Mouse (Mus musculus): ENCODE measurements around the gene Hspb1.
A peak's percentile ranks its signal among the peaks of the same experiment; 100 is the strongest.

Hspb1 gene

DNA sequence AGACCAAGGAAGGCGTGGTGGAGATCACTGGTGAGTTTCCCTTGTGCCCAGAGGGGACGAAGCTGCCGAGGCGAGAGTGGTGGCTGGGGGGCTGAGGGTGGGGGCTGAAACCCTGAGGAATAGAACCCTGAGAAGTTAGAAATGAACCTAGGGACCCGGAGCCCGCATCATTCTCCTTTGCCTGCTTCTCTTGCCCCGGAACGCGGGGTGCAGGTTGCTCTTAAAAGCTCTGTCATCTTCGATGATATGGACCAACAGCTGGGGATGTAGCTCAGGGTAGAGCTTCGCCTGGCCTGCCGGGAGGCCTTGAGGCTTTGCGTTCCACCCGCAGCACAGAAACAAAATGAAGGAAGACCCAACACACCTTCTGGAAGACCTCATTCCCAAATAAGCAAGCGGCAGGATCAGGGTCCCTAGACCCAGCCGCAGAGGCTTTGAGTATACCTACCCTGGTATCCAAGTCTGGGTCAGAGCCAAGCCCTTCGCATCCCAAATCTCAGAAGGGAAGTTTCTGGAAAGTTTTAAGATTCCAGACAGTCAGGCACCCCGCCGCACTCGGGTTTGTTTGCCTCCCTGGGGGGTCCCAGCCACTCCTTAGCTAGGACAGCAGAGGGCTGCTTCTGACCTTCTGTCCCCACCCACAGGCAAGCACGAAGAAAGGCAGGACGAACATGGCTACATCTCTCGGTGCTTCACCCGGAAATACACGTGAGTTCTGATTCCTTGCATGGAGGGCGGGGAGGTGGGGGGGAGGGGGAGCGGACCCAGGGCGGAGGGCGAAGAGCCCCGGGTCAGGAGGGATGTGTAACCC, 891 bp downstream of the Hspb1 start:
- peak; percentile 36 for DNase-seq

DNA sequence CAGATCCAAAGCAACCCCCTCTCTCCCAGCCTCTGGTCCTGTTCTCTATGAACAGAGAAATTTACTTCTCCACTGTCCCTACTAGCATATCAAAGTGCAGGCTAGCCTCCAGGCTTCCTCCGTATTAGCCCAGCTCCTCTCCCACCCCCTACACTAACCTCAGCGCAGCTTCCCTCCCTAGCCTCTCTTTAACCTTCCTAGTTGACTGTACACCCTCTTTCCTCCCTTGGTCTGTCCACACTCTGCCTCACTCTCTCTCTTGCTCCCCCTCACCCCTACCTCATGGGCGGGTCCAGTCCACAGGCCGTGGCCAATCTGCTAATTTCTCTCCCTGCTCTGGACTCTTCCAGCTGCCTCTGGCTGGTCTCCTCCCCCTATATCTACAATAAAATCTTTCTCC, 2.6 kb downstream of the Hspb1 start:
- DNase-seq, result no peak

DNA sequence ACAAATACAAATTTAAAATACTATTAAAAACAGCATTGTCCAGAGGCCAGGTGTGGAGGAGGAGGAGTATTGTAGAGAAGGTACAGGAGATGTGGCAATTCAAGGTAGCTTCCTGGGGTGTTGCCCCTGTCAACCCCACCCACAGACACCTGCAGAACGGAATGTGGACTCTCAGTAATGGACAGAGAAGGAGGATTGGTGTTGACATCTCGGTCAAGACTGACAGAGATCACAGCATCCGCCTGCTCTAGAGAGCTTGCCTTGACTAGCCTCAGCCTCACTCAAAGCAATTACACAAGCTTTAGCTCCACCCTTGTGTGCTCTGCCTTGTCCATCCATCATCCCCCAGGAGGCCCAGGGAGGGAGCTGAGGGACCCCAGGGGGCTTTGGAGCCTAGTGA, 3.2 kb downstream of the Hspb1 start:
- DNase-seq, result no peak

DNA sequence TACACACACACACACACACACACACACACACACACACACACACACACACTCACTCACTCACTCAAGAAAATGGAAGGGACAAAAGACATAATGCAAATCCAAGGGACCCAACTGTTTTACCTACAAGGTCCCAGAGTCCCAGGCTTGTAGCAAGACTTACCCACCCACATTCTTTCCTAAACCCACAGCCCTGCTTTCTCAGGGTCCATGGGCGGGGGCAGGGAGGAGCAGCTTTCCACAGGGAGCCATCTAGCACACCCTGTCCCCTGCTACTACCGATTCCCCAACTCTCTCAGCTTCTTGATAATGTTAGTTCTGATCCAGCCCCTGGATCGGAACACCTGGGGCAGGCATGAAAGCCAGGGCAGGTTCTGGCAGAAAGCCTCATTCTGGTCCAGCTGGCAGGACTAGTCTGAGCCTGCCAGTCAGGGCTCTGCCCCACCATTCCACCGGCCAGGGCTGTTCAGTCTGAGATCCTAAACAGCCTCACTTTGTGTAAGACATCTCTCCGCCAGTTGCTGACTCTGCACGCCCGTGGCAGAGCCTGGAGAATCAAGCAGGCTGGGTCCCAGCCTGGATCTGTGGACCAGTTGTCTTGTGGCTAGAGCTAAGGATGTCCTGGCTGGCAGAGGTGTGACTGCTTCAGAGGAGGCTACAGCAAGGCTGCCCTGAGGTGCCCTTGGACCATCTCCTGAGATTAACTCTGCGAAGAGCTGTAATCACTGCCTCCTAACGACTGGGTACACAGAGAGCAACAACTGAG, 5.1 kb downstream of the Hspb1 start:
- DNase-seq, result no peak

DNA sequence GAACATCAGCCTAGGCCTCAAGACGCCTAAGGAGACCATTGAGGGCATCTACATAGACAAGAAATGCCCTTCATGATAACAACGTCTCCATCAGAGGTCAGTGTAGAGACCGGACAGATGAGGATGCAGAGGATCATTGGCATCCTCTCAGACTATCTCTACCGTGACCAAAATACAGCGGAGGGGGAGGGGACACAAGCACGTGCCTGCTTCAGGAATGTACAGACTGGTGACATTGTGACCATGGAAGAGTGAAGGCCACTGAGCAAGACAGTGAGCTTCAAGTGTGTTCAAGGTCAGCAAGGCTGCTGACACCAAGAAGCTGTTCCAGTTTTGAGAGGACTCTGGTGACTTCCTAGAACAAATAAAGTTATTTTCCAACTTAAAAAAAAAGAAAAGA, 7.2 kb downstream of the Hspb1 start:
- DNase-seq, result no peak

DNA sequence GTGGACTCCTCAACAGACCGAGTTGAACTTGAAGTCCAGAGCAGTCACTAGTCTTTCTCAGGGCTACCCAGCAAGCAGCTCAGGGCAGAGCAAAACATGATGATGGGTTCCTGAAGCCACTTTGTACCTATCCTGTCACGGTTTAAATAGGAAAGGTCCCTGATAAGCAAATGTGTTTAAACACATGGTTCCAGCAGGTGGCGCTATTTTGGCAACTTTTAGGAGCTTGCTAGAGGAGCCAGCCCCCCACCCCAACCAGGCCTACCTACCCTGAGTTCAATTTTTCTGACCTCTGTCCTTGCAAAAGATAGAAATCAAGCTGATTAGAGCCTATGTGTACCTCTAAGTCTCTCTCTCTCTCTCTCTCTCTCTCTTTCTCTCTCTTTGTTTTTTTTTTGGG, 10.3 kb downstream of the Hspb1 start:
- peak; percentile 65 for DNase-seq

DNA sequence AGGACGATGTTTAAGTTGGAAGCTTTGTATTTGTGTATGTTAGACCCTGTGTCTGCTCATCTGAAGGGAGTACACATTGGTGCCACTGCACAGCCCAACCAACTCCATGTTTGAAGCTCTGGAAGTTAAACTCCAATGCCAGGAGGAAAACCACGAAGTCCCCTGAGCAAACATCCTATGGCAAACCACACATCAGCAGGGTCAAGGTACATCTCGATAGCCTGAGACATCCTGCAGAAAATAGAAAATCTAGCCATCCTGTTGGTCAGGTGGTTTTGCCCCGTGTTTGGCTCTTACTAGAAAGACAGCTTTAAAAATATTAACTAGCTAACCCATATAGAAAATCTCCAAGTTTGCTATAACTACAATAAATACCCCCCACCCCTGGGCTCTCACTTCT, 11.3 kb downstream of the Hspb1 start:
- DNase-seq, result no peak

DNA sequence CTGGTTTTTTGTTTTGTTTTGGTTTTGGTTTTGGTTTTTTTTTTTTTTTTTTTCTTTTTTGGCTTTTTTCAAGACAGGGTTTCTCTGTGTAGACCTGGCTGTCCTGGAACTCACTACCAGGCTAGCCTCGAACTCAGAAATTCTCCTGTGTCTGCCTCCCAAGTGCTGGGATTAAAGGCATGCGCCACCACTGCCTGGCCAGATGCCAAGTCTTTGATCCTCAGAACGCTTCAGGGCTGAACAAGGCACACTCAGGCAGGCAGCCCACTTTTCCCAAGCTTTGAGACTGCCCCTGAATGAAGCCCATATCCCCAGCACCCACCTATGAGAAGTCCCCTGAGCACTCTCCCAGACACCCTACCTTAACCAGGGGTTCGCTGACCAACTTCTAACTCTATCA, 12.1 kb downstream of the Hspb1 start:
- DNase-seq, result no peak

DNA sequence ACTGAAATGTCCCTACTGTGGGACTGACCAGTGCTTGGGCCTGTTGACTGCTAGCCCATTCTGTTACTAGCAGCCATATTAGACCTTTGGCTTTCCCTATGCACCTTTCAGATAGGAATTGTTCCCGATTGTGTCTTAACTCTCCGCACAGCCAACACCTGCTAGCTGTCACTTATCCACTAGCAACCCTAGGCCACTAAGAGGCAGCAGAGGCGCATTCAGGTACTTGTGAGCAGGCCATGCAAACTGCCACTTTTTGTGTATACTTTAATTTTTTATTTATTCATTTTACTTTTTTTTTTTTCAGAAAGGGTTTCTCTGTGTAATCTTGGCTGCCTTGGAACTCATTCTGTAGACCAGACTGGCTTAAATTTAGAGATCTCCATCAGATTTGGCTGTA, 13.0 kb downstream of the Hspb1 start:
- DNase-seq, result no peak

DNA sequence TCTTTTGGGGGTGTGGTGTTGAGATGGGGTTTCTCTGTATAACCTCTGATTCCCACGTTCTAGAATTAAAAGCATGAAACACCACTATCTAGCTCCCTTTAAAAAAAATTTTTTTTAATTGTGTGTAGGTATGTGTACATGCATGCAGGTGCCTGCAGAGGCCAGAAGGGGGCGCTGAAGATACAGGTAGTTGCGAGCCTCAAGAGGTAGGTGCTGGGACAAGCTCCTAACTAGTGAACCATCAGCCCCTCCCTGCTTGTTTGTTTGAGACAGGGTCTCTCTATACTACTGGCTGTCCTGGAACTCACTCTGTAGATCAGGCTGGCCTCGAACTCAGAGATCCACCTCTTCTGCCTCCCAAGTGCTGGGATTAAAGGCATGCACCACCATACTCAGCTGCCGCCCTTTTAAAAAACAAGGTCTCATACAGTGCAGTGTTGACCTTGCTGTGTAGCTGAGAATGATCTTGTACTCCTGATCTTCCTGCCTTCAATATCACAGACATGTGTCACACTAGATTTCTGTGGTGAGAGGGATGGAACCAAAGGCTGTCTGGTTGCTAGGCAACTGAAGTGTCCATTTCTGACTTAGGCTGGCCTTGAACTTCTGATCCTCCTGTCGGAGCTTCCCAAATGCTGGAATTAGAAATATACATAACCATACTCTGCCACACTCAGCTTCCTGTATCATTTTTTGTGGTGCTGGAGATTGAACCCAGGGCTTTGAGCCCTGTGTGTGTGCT, 13.8 kb downstream of the Hspb1 start:
- DNase-seq, result peak; percentile 32

DNA sequence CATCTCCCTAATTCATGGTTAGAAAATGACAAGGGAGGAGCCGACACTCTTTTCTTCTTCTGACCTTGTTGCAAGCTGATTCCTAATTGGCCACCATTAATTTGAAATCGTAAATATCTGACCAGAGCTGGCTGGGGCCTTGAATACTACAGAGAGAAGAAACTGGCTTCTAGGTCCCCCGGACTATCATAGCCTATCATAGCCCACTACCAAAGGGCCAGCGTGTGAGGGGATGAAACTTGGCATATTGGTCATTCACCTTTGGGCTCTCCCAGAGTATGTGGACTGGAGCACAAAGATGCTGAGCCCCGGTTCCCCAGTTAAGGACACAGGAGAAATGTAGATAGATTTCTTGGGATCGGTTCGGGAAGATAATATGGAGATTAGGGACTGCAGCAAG, 15.3 kb downstream of the Hspb1 start:
- no peak for DNase-seq

DNA sequence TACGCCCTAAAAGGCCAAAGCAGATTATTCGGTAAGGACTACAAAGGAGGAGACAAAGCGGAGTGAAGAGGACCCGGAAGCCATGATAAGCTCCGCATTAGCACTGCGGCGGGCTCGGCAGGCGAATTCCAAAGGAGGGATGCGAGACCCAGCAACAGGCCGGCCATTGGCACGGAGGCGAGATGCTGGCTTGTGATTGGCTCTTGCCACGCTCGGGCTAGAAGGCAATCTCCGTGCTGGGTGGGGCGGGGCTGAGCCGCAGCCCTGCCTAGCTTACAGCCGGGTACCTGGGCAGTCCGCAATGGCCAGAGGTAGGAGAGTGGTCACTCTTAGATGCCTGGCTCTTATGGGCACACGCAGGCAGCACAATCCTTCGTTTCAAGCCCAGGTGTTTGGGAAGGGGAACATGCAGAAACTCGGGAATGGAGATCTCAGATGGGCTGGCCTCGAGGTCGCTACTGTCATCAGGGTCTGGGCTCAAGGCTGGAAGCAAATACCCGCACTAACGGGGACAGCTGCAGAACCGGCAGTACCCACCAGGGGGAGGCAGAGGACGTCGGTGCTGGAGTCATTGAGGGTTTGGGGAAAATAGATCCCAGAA, 15.9 kb downstream of the Hspb1 start:
- DNase-seq, result peak; percentile 95

DNA sequence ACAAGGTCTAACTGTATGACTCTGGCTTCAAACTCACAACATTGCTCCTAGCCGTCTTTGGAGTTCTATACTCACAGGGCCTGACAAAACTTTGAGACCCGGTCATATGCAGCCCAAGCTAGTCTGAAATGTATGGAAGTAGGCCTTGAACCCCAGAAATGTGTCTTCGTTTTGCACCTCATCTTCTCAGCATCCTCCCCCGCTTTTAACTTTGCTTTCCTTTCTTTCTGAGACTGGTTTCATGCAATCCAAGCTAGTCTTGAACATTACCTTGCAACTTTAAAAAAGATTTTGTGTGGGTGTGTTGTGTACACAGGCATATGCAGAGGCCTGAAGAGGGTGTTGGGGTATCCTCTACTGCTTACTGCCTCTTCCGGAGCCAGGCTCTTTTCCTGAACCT, 16.5 kb downstream of the Hspb1 start:
- DNase-seq, result no peak

DNA sequence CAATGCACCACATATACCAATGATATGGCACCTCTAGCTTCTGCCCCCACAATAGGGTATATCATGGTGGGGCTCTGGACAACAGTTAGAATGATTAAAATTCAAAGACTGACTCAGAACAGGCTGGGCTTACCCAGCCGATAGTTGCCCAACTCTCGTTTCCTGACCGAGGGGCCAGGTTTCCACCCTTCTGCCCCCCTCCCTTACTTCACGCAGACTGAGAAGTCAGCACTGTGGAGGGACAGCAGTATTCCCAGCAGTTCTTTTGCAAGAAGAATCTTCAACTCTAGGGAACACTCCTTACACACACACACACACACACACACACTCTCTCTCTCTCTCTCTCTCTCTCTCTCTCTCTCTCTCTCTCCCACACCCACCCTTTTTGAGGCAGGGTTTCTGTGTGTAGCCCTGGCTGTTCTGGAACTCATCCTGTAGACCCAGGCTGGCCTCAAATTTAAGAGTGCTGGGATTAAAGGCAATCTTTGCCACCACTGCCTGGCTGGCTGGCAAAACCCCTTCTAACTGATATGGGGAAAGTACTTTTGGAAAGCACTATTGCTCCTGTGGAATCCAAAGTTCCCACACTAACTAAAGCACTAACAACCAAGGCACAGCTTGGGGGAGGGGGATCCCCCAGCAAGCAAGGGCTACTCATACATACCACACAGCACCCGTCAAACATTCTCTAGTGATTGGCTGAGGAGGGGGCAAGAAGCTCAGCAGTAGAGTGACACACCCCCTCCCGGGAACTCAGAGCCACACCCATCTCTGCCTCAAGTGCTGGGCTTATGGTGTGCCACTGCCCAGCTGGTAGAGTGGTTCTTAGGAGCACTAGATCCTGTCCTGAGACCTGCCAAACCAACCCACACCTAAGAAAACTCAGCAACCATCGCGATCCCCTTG, 17.9 kb downstream of the Hspb1 start:
- DNase-seq, result peak; percentile 62

DNA sequence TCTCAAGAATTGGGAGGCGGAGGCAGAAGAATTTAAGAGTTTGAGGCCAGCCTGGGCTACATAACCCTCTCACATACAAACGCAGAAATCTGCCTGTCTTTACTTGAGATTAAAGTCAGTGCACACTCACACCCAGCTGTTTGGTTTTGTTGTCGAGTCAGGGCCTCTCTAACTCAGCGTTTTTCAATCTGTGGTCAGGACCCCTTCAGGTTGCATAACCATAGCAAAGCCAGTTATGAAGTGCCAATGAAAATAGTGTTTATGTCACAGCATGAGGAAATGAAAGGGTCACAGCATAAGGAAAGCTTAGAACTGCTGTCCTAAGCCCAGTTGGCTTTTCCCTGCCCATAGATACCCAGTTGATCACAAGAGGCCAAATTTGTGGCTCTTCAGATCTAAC, 19.1 kb downstream of the Hspb1 start:
- DNase-seq, result peak; percentile 59

DNA sequence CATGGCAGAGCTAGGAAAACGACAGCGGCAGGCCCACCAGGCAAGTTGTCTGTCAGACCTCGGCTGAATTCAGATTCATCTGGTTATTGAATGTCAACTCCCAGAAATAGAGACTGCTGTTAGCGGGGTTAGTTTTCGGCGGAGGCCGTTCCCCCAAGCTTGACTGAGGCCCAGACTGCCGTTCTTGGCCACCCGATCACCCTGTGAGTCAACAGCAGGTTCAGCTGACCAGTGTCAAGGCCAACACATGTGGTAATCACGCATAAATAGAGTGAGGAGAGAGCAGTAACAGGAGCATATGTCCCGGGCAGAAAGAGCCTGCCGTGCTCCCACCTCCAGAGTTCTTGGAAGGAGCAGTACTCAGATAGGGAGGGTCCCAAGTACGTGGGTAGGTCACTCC, 19.5 kb downstream of the Hspb1 start:
- DNase-seq, result peak; percentile 63

DNA sequence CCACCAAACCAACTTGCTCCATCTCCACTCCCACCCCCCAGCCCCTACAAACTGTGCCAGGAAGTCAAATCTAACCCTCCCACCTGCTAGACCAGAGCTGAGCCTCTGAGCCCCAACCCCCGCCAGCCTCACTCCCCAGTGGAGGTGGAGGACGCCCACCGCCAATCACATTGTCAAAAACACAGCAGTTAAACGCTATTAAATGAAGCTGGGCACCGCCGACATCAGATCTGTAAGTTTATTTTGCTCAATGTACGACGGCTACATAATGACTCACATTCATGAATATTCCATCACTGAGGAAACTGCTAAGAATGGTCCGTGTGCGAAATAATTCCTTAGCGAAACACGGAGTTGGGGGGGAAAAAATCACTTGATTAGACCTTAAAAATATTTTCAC, 20.5 kb downstream of the Hspb1 start:
- no peak for DNase-seq

DNA sequence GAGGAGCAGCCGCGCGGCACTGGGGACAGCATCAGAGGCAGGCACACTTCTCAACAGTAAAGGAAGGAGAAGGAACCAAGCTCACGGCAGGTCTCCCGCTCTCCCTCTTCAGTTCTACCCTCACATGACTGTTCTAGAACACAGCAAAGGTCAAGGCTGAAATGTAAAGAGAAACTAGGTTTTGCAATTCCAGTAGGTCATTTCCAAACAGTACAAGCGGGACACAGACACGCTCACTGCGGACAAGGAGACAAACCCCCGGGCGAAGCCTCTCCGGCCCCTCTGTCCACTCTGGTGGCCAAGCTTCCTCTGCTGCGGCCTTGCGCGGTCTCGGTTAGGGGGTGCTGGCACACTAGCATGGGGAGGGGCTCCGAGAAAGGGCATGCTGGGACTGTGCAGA, 21.3 kb downstream of the Hspb1 start:
- DNase-seq, result no peak

DNA sequence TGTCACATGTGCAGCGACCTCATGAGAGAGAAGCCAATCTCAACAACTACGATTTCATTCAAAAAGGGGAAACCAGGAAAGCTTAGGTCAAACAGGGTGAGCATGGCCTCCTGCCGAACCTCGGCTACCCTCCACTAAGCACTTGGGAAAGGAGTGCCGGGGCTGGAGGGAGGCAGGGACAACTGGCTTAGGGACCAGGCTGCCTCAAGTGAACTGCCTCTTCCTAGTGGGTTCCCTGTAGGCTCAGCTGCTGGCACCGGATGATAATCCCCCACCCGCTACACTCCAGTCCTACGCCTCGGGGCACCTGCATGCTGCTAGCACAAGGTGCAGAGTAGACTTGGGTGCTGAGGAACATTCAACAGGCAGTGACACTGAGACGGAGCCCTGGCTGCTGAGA, 21.9 kb downstream of the Hspb1 start:
- DNase-seq, result peak; percentile 26

DNA sequence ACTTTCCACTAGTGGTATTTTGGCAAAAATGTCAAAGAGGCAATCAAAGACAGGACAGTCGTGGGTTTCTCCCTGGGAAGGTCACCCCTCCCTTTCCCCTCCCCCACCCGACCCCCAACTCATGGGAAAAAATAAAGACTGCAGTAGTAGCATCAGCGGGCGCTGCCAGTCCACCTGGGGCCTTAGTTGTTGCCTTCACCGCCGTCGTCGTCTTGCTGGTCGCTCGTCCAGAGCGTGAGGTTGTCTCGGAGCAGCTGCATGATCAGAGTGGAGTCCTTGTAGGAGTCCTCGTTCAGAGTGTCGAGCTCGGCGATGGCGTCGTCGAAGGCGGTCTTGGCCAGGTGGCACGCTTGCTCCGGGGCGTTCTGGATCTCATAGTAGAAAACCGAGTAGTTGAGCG, 23.1 kb downstream of the Hspb1 start:
- no peak for DNase-seq

DNA sequence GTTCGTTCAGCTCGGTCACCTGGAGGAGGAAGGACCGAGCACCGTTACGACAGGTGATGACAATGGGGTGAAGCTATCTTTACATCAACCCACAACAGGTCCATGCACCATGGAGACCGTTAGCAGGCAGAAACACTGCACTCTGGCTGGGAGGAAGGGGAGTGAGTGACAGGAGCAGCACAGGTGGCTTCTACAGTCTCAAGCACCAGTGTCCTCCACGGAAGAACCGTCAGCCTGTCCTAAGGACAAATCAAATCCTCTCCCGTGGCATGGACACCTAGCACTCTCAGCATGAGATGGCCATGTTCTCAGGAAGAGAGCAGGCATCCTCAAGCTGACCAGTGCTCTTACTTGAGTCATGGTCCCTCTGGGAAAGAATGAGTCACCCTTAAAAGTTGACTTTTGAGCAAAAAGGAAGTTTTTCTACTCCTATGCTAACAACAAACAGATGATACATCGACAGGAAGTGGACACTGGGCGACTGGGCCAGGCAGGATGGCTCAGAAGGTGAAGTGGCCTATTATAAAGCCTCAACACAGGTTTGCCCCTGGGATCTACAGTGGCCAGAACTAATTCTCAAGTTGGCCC, 24.0 kb downstream of the Hspb1 start:
- DNase-seq, result no peak

DNA sequence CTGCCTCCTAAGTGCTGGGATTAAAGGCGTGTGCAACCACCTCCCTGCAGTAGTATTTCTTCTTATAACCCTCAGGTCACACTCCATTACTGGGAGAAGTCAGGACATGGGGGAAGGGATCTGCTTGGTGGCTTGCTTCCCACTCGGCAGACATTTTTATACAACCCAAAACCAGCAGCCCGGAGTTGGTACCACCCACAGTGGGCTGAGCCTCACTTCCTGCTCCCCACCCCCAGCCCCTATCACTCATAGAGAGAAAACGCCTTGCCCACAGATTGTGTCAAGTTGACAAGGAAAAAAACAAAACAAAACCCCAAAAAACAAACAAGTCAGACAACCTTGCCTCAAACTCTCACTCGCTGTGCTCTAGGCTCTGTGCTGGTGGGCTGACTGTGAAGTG, 25.5 kb downstream of the Hspb1 start:
- DNase-seq, result peak; percentile 64

All from lung, postnatal 10 days (tissue).